Mouse (Mus musculus): ENCODE results near the gene Gm5678. TPM values are rescaled to one million over a fixed set of nuclear protein-coding genes. Genes with fewer than 3 reads are reported as not detected.
A peak's percentile ranks its signal among the peaks of the same experiment; 100 is the strongest.

Gm5678 gene
- polyA plus RNA-seq, 1 experiment from 2014 or later: 0.34 TPM

GRCm38 (mm10) chr16:93678206-93678605 lies 50.3 kb downstream of the Gm5678 start:
- ATAC-seq (ENCODE audit: insufficient read depth, low FRiP score): no peak
- H3K4me2 ChIP-seq (ENCODE audit: low read depth, low read length): no peak overlapping the region
- no peaks in the 10 kb centered on the region for H3K36me3 ChIP-seq (ENCODE audit: control insufficient read depth, insufficient read depth, low read length)
- H3K9me3 ChIP-seq (replicated peaks; ENCODE audit: control insufficient read depth, low read length): no peaks in the 10 kb centered on the region; the same call in 1 of the 2 replicates
- H3K27me3 ChIP-seq (ENCODE audit: control insufficient read depth, insufficient read depth, low read length): peaks cover 13% of the 10 kb centered on the region; the same call in 1 of the 2 replicates
- H3K9ac ChIP-seq (ENCODE audit: low read length): no peak overlapping the region
- no peak overlapping the region for H3K4me3 ChIP-seq (replicated peaks; ENCODE audit: low read length)
- WGBS: 84% methylated on average over 4 of the region's 4 CpGs
- H3K4me1 ChIP-seq (ENCODE audit: control insufficient read depth, insufficient read depth, low read length): peaks cover 8% of the 10 kb centered on the region
- no peak overlapping the region for H3K27ac ChIP-seq (ENCODE audit: low read length)

GRCm38 (mm10) chr16:93679165-93679564 lies 51.3 kb downstream of the Gm5678 start:
- H3K4me3 ChIP-seq (replicated peaks; ENCODE audit: low read length): no peak overlapping the region
- peaks cover 14% of the 10 kb centered on the region for H3K4me1 ChIP-seq (ENCODE audit: control insufficient read depth, insufficient read depth, low read length)
- peaks cover 13% of the 10 kb centered on the region; the same call in 1 of the 2 replicates for H3K27me3 ChIP-seq (ENCODE audit: control insufficient read depth, insufficient read depth, low read length)
- H3K9ac ChIP-seq (ENCODE audit: low read length): no peak overlapping the region
- 65% methylated on average over 9 of the region's 9 CpGs for WGBS
- H3K9me3 ChIP-seq (replicated peaks; ENCODE audit: control insufficient read depth, low read length): no peaks in the 10 kb centered on the region; the same call in 1 of the 2 replicates
- H3K36me3 ChIP-seq (ENCODE audit: control insufficient read depth, insufficient read depth, low read length): no peaks in the 10 kb centered on the region
- peak overlapping the region; percentile 64 for H3K27ac ChIP-seq (ENCODE audit: low read length)
- ATAC-seq (ENCODE audit: insufficient read depth, low FRiP score): no peak
- no peak overlapping the region for H3K4me2 ChIP-seq (ENCODE audit: low read depth, low read length)

Other genes with a start within 250 kb of the Gm5678 start
- gene Setd4, start 24.0 kb upstream of the Gm5678 start, polyA plus RNA-seq (2015; fragmentation: Nextera tagmentation; extraction: Ambion mirVana): 10.7 and 11.8 TPM in 2 replicates
- gene Cbr1, start 22.2 kb upstream of the Gm5678 start, polyA plus RNA-seq (2015; fragmentation: Nextera tagmentation; extraction: Ambion mirVana): 149 and 167 TPM in 2 replicates
- gene Cbr3, start 55.1 kb downstream of the Gm5678 start, polyA plus RNA-seq (2015; fragmentation: Nextera tagmentation; extraction: Ambion mirVana): 34.8 and 46.2 TPM in 2 replicates
- 27.8 and 35.6 TPM in 2 replicates for gene Dop1b, start 83.8 kb downstream of the Gm5678 start, polyA plus RNA-seq (2015; fragmentation: Nextera tagmentation; extraction: Ambion mirVana)
- 31.0 and 34.8 TPM in 2 replicates for gene Morc3, start 204.0 kb downstream of the Gm5678 start, polyA plus RNA-seq (2015; fragmentation: Nextera tagmentation; extraction: Ambion mirVana)